Mouse (Mus musculus): ENCODE measurements around the gene Wnt9b.
A peak's percentile ranks its signal among the peaks of the same experiment; 100 is the strongest.

GRCm38 (mm10) chr11:103686706-103687105, 62.9 kb downstream of the Wnt9b start:
- TF ChIP-seq MAX (IDR thresholded peaks at IDR 0.05; ENCODE audit: low read depth) = no peak
- no peak for TF ChIP-seq SRF (IDR thresholded peaks at IDR 0.05; ENCODE audit: control insufficient read depth, insufficient read length, low read depth)
- TF ChIP-seq MYOG (IDR thresholded peaks at IDR 0.05; ENCODE audit: control insufficient read depth in 1 of 3, insufficient read depth in 1 of 3, insufficient read length in 2 of 3, low read depth in 2 of 3) = peak in 1 of 3 experiments; percentile 43
- TF ChIP-seq E2F4 (IDR thresholded peaks at IDR 0.05; ENCODE audit: insufficient read depth) = no peak
- no peak for TF ChIP-seq POLR2A (IDR thresholded peaks at IDR 0.05; ENCODE audit: insufficient read length, low read depth)
- TF ChIP-seq TCF12 (IDR thresholded peaks at IDR 0.05; ENCODE audit: insufficient read depth, poor library complexity, severe bottlenecking) = no peak
- no peak for TF ChIP-seq USF1 (IDR thresholded peaks at IDR 0.05; ENCODE audit: low read depth)
- TF ChIP-seq POLR2AphosphoS2 (IDR thresholded peaks at IDR 0.05; ENCODE audit: insufficient read length, low read depth) = no peak
- no peak for TF ChIP-seq REST (IDR thresholded peaks at IDR 0.05; ENCODE audit: insufficient read depth, insufficient read length)

Data from myocyte (in vitro differentiated cells).